ENCODE assay signal across 29 mouse cellular contexts in the genomic region with DNA sequence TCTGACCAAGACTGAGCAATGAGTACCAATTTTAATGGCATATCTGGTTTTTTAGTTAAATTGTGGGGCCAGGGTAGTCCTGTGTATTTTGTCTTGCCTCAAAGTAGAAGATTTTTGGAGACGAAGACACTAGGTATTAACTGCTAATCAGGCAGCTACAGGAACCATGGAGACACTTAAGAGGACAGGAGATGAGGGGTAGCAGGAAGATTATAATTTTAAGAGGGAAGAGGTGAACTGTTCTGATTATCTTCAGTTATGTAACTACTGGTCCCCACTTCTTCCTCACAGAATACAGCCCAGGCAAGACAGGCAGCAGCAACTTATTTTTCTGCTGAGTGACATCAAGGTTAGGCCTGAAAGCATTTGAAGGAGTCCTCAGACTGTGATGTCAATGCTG.
"Had no signal": no experiment of that assay in that cellular context is flagged by ENCODE, and none has a peak within 500 bp of the region (broad histone marks: within the 10 kb centered on the region; RNA-seq: fewer than 3 reads in every experiment).

No protein-coding gene starts in this region.

- H3K27ac ChIP-seq: limb, embryonic 10.5 days; limb, embryonic 12.5 days; limb, embryonic 13.5 days; limb, embryonic 15.5 days; liver, embryonic 12.5 days; liver, embryonic 13.5 days; liver, embryonic 14.5 days; liver, embryonic 15.5 days; lung, embryonic 15.5 days; macrophage; midbrain, embryonic 10.5 days; midbrain, embryonic 12.5 days; midbrain, embryonic 13.5 days; midbrain, embryonic 15.5 days; neural tube, embryonic 12.5 days had no signal

- H3K4me1 ChIP-seq: limb, embryonic 10.5 days; limb, embryonic 12.5 days; midbrain, embryonic 10.5 days; midbrain, embryonic 12.5 days; midbrain, embryonic 15.5 days; neural tube, embryonic 12.5 days had no signal

- H3K27me3 ChIP-seq: limb, embryonic 12.5 days; limb, embryonic 13.5 days; limb, embryonic 15.5 days; liver, embryonic 12.5 days; liver, embryonic 13.5 days; liver, embryonic 15.5 days; lung, embryonic 15.5 days; megakaryocyte, embryonic 14.5 days; midbrain, embryonic 12.5 days; midbrain, embryonic 13.5 days; midbrain, embryonic 15.5 days; neural tube, embryonic 12.5 days had no signal

- H3K36me3 ChIP-seq: limb, embryonic 10.5 days; limb, embryonic 13.5 days; limb, embryonic 15.5 days; liver, embryonic 12.5 days; liver, embryonic 13.5 days; liver, embryonic 15.5 days; lung, embryonic 15.5 days; midbrain, embryonic 10.5 days; midbrain, embryonic 12.5 days; midbrain, embryonic 13.5 days; midbrain, embryonic 15.5 days; neural tube, embryonic 12.5 days had no signal

- ATAC-seq: liver, embryonic 12.5 days; liver, postnatal 0 days; midbrain, embryonic 13.5 days; midbrain, embryonic 15.5 days; midbrain, embryonic 16.5 days had no signal

- H3K9ac ChIP-seq: limb, embryonic 12.5 days; limb, embryonic 13.5 days; limb, embryonic 15.5 days; liver, embryonic 12.5 days; liver, embryonic 13.5 days; liver, embryonic 14.5 days; liver, embryonic 15.5 days; liver, postnatal 0 days; lung, embryonic 14.5 days; lung, embryonic 15.5 days; midbrain, embryonic 12.5 days; midbrain, embryonic 13.5 days; midbrain, embryonic 15.5 days; neural tube, embryonic 12.5 days had no signal

- H3K4me3 ChIP-seq: limb, embryonic 10.5 days; limb, embryonic 12.5 days; limb, embryonic 13.5 days; limb, embryonic 15.5 days; liver, embryonic 12.5 days; liver, embryonic 13.5 days; liver, embryonic 15.5 days; lung, embryonic 15.5 days; megakaryocyte, embryonic 14.5 days; midbrain, embryonic 10.5 days; midbrain, embryonic 12.5 days; midbrain, embryonic 13.5 days; midbrain, embryonic 15.5 days; myocyte; neural tube, embryonic 12.5 days had no signal

- H3K9me3 ChIP-seq: limb, embryonic 10.5 days; limb, embryonic 12.5 days; limb, embryonic 13.5 days; limb, embryonic 15.5 days; liver, embryonic 12.5 days; liver, embryonic 13.5 days; liver, embryonic 15.5 days; lung, embryonic 15.5 days; megakaryocyte, embryonic 14.5 days; midbrain, embryonic 10.5 days; midbrain, embryonic 12.5 days; midbrain, embryonic 13.5 days; midbrain, embryonic 15.5 days; neural tube, embryonic 12.5 days had no signal

- DNase-seq: left cerebral cortex, postnatal 4 days; liver; liver, embryonic 13.5 days; liver, postnatal 0 days; lung, adult 18-20 months; lung, adult 2 months; lung, postnatal 10 days; lung, postnatal 14 days; lung, postnatal 36 days; lung, postnatal 4 days; midbrain, embryonic 14.5 days had no signal
